Mouse (Mus musculus): ENCODE data around the gene Zfp846. TPM values are rescaled to one million over a fixed set of nuclear protein-coding genes. Genes with fewer than 3 reads are reported as not detected.

Gene Zfp846
- 14.9 TPM for polyA plus RNA-seq (2015; fragmentation: Illumina TruSeq; extraction: RNeasy Lipid Tissue Mini Kit (QIAGEN cat#74804); ENCODE audit: insufficient read depth, low replicate concordance)

GRCm38 (mm10) chr9:20581175-20581634 is at the start of gene Zfp846:
Gene Zfp846, plus strand, starts transcription at chr9:20581291.

GRCm38 (mm10) chr9:20642101-20642895 is 61.2 kb downstream of the Zfp846 start, which contains the start of gene Ubl5:
Gene Ubl5, plus strand, starts transcription at chr9:20642878.

GRCm38 (mm10) chr9:20644360-20645081 is 63.4 kb downstream of the Zfp846 start, which contains the start of gene Fbxl12:
Gene Fbxl12, minus strand, starts transcription at chr9:20644767.

GRCm38 (mm10) chr9:20651602-20652259 is 70.6 kb downstream of the Zfp846 start, which contains the start of gene Pin1:
Gene Pin1, plus strand, starts transcription at chr9:20652095.

Other genes with a start within 250 kb of the Zfp846 start
- not detected for gene Olfr18, start 245.2 kb upstream of the Zfp846 start, polyA plus RNA-seq (2015; fragmentation: Illumina TruSeq; extraction: RNeasy Lipid Tissue Mini Kit (QIAGEN cat#74804); ENCODE audit: insufficient read depth, low replicate concordance)
- 18.1 TPM for gene Zfp560, start 196.1 kb upstream of the Zfp846 start, polyA plus RNA-seq (2015; fragmentation: Illumina TruSeq; extraction: RNeasy Lipid Tissue Mini Kit (QIAGEN cat#74804); ENCODE audit: insufficient read depth, low replicate concordance)
- 32.2 TPM for gene Zfp26, start 121.1 kb upstream of the Zfp846 start, polyA plus RNA-seq (2015; fragmentation: Illumina TruSeq; extraction: RNeasy Lipid Tissue Mini Kit (QIAGEN cat#74804); ENCODE audit: insufficient read depth, low replicate concordance)
- gene Zfp426, start 88.5 kb upstream of the Zfp846 start, polyA plus RNA-seq (2015; fragmentation: Illumina TruSeq; extraction: RNeasy Lipid Tissue Mini Kit (QIAGEN cat#74804); ENCODE audit: insufficient read depth, low replicate concordance): 44.9 TPM
- 33.8 TPM for gene Zfp266, start 59.9 kb upstream of the Zfp846 start, polyA plus RNA-seq (2015; fragmentation: Illumina TruSeq; extraction: RNeasy Lipid Tissue Mini Kit (QIAGEN cat#74804); ENCODE audit: insufficient read depth, low replicate concordance)
- gene Ubl5, start 61.6 kb downstream of the Zfp846 start, polyA plus RNA-seq (2015; fragmentation: Illumina TruSeq; extraction: RNeasy Lipid Tissue Mini Kit (QIAGEN cat#74804); ENCODE audit: insufficient read depth, low replicate concordance): 294 TPM
- gene Fbxl12, start 63.5 kb downstream of the Zfp846 start, polyA plus RNA-seq (2015; fragmentation: Illumina TruSeq; extraction: RNeasy Lipid Tissue Mini Kit (QIAGEN cat#74804); ENCODE audit: insufficient read depth, low replicate concordance): 55.6 TPM
- 4.3 TPM for gene Pin1, start 70.8 kb downstream of the Zfp846 start, polyA plus RNA-seq (2015; fragmentation: Illumina TruSeq; extraction: RNeasy Lipid Tissue Mini Kit (QIAGEN cat#74804); ENCODE audit: insufficient read depth, low replicate concordance)
- gene Olfm2, start 165.1 kb downstream of the Zfp846 start, polyA plus RNA-seq (2015; fragmentation: Illumina TruSeq; extraction: RNeasy Lipid Tissue Mini Kit (QIAGEN cat#74804); ENCODE audit: insufficient read depth, low replicate concordance): not detected
- 0.29 TPM for gene Col5a3, start 233.8 kb downstream of the Zfp846 start, polyA plus RNA-seq (2015; fragmentation: Illumina TruSeq; extraction: RNeasy Lipid Tissue Mini Kit (QIAGEN cat#74804); ENCODE audit: insufficient read depth, low replicate concordance)
- not detected for gene Rdh8, start 237.2 kb downstream of the Zfp846 start, polyA plus RNA-seq (2015; fragmentation: Illumina TruSeq; extraction: RNeasy Lipid Tissue Mini Kit (QIAGEN cat#74804); ENCODE audit: insufficient read depth, low replicate concordance)

Measured in spleen, adult 10 weeks (tissue).